Mouse (Mus musculus): ENCODE data around the gene 2210017I01Rik. TPM values are rescaled to one million over a fixed set of nuclear protein-coding genes. Genes with fewer than 3 reads are reported as not detected.

2210017I01Rik gene
- polyA plus RNA-seq, 1 experiment from 2014 or later = not detected

GRCm38 (mm10) chr3:92588858-92589257 lies 18.4 kb downstream of the 2210017I01Rik start, which contains the start of gene Smcp:
Gene Smcp, minus strand, starts transcription at chr3:92588997.
- Histone ChIP-seq H3K4me3 (no peak within 1 kb of the TSS), H3K27ac (no peak within 1 kb of the TSS), H3K36me3 (no peaks in the 10 kb centered on the region), H3K27me3 (no peaks in the 10 kb centered on the region), H3K4me1 (no peaks in the 10 kb centered on the region), H3K9ac (no peak within 1 kb of the TSS), H3K4me2 (no peak within 1 kb of the TSS), H3K9me3 (no peaks in the 10 kb centered on the region)
- no peak for ATAC-seq (ENCODE audit: borderline replicate concordance, extremely low read depth, low FRiP score, low TSS enrichment)
- 68% methylated on average over 1 of the region's 1 CpGs for WGBS

- H3K4me1 ChIP-seq = no peaks in the 10 kb centered on the region
- ATAC-seq (ENCODE audit: borderline replicate concordance, extremely low read depth, low FRiP score, low TSS enrichment) = no peak
- no peak overlapping the region for H3K4me2 ChIP-seq
- 69% methylated on average over 3 of the region's 3 CpGs for WGBS
- H3K27ac ChIP-seq = no peak overlapping the region
- no peak overlapping the region for H3K9ac ChIP-seq
- no peaks in the 10 kb centered on the region for H3K36me3 ChIP-seq
- no peaks in the 10 kb centered on the region for H3K9me3 ChIP-seq
- H3K4me3 ChIP-seq = no peak overlapping the region
- no peaks in the 10 kb centered on the region for H3K27me3 ChIP-seq
Measured at GRCm38 (mm10) chr3:92587190-92587589, 20.1 kb downstream of the 2210017I01Rik start.

- no peaks in the 10 kb centered on the region for H3K27me3 ChIP-seq
- ATAC-seq (ENCODE audit: borderline replicate concordance, extremely low read depth, low FRiP score, low TSS enrichment) = no peak
- no peaks in the 10 kb centered on the region for H3K36me3 ChIP-seq
- 45% methylated on average over 1 of the region's 1 CpGs for WGBS
- no peak overlapping the region for H3K9ac ChIP-seq
- H3K4me3 ChIP-seq = no peak overlapping the region
- H3K4me2 ChIP-seq = no peak overlapping the region
- H3K27ac ChIP-seq = no peak overlapping the region
- no peaks in the 10 kb centered on the region for H3K4me1 ChIP-seq
- no peaks in the 10 kb centered on the region for H3K9me3 ChIP-seq
Measured at GRCm38 (mm10) chr3:92585055-92585454, 22.2 kb downstream of the 2210017I01Rik start.

GRCm38 (mm10) chr3:92583164-92583826 lies 24.0 kb downstream of the 2210017I01Rik start:
- no peak overlapping the region for H3K4me3 ChIP-seq
- H3K27me3 ChIP-seq = no peaks in the 10 kb centered on the region
- H3K9ac ChIP-seq = no peak overlapping the region
- no peak for ATAC-seq (ENCODE audit: borderline replicate concordance, extremely low read depth, low FRiP score, low TSS enrichment)
- WGBS = 40% methylated on average over 3 of the region's 3 CpGs
- no peak overlapping the region for H3K4me2 ChIP-seq
- H3K4me1 ChIP-seq = no peaks in the 10 kb centered on the region
- H3K36me3 ChIP-seq = no peaks in the 10 kb centered on the region
- no peaks in the 10 kb centered on the region for H3K9me3 ChIP-seq
- no peak overlapping the region for H3K27ac ChIP-seq

- Histone ChIP-seq H3K27me3 (no peaks in the 10 kb centered on the region), H3K27ac (no peak overlapping the region), H3K4me3 (no peak overlapping the region), H3K36me3 (no peaks in the 10 kb centered on the region), H3K9me3 (no peaks in the 10 kb centered on the region), H3K9ac (no peak overlapping the region), H3K4me1 (no peaks in the 10 kb centered on the region), H3K4me2 (no peak overlapping the region)
- WGBS = 61% methylated on average over 1 of the region's 1 CpGs
- no peak for ATAC-seq (ENCODE audit: borderline replicate concordance, extremely low read depth, low FRiP score, low TSS enrichment)
Measured at GRCm38 (mm10) chr3:92579508-92579907, 27.8 kb downstream of the 2210017I01Rik start.

- ATAC-seq (ENCODE audit: borderline replicate concordance, extremely low read depth, low FRiP score, low TSS enrichment) = no peak
- 57% methylated on average over 4 of the region's 4 CpGs for WGBS
Measured at GRCm38 (mm10) chr3:92578652-92579413, 28.5 kb downstream of the 2210017I01Rik start.

GRCm38 (mm10) chr3:92573449-92574041 lies 33.7 kb downstream of the 2210017I01Rik start, which contains the start of gene Ivl:
Gene Ivl, minus strand, starts transcription at chr3:92573735.
- ATAC-seq (ENCODE audit: borderline replicate concordance, extremely low read depth, low FRiP score, low TSS enrichment) = no peak
- no peaks in the 10 kb centered on the region for H3K27me3 ChIP-seq
- H3K4me1 ChIP-seq = no peaks in the 10 kb centered on the region
- no peak within 1 kb of the TSS for H3K9ac ChIP-seq
- H3K4me2 ChIP-seq = no peak within 1 kb of the TSS
- 53% methylated on average over 1 of the region's 1 CpGs for WGBS
- no peaks in the 10 kb centered on the region for H3K9me3 ChIP-seq
- no peak within 1 kb of the TSS for H3K27ac ChIP-seq
- H3K36me3 ChIP-seq = no peaks in the 10 kb centered on the region
- H3K4me3 ChIP-seq = no peak within 1 kb of the TSS

More at GRCm38 (mm10) chr3:92578652-92579413, 28.5 kb downstream of the 2210017I01Rik start:
- Histone ChIP-seq H3K4me1 (no peaks in the 10 kb centered on the region), H3K4me3 (no peak overlapping the region), H3K36me3 (no peaks in the 10 kb centered on the region), H3K27me3 (no peaks in the 10 kb centered on the region), H3K9me3 (no peaks in the 10 kb centered on the region), H3K4me2 (no peak overlapping the region), H3K27ac (no peak overlapping the region), H3K9ac (no peak overlapping the region)

GRCm38 (mm10) chr3:92572514-92573155 lies 34.7 kb downstream of the 2210017I01Rik start:
- Histone ChIP-seq H3K9ac (no peak overlapping the region), H3K9me3 (no peaks in the 10 kb centered on the region), H3K4me2 (no peak overlapping the region), H3K27me3 (no peaks in the 10 kb centered on the region), H3K27ac (no peak overlapping the region), H3K4me1 (no peaks in the 10 kb centered on the region), H3K4me3 (no peak overlapping the region), H3K36me3 (no peaks in the 10 kb centered on the region)
- WGBS = 33% methylated on average over 2 of the region's 2 CpGs
- no peak for ATAC-seq (ENCODE audit: borderline replicate concordance, extremely low read depth, low FRiP score, low TSS enrichment)

GRCm38 (mm10) chr3:92568752-92569151 lies 38.5 kb downstream of the 2210017I01Rik start:
- H3K9me3 ChIP-seq = no peaks in the 10 kb centered on the region
- no peak overlapping the region for H3K4me2 ChIP-seq
- no peak overlapping the region for H3K4me3 ChIP-seq
- H3K9ac ChIP-seq = no peak overlapping the region
- no peaks in the 10 kb centered on the region for H3K27me3 ChIP-seq
- H3K27ac ChIP-seq = no peak overlapping the region
- H3K4me1 ChIP-seq = no peaks in the 10 kb centered on the region
- ATAC-seq (ENCODE audit: borderline replicate concordance, extremely low read depth, low FRiP score, low TSS enrichment) = no peak
- no peaks in the 10 kb centered on the region for H3K36me3 ChIP-seq
- 51% methylated on average over 2 of the region's 2 CpGs for WGBS

GRCm38 (mm10) chr3:92565418-92565817 lies 41.9 kb downstream of the 2210017I01Rik start:
- no peaks in the 10 kb centered on the region for H3K9me3 ChIP-seq
- no peaks in the 10 kb centered on the region for H3K27me3 ChIP-seq
- no peak overlapping the region for H3K4me2 ChIP-seq
- H3K27ac ChIP-seq = no peak overlapping the region
- ATAC-seq (ENCODE audit: borderline replicate concordance, extremely low read depth, low FRiP score, low TSS enrichment) = no peak
- H3K4me3 ChIP-seq = no peak overlapping the region
- H3K4me1 ChIP-seq = no peaks in the 10 kb centered on the region
- no peak overlapping the region for H3K9ac ChIP-seq
- no peaks in the 10 kb centered on the region for H3K36me3 ChIP-seq

Data from lung, embryonic 15.5 days (tissue).